Mouse (Mus musculus) spleen, adult 2 months (tissue): ENCODE data around the gene Mcm6. TPM values are rescaled to one million over a fixed set of nuclear protein-coding genes. Genes with fewer than 3 reads are reported as not detected.
"Not testable (repeated sequence)": the region's sequence is repeated elsewhere in the genome, so short reads cannot be mapped to it uniquely, and the experiment has no call there.

Experiments used
- DNase-seq, 2 experiments: peaks; one replicate each; pipeline versions ENCODE4 v3.0.0 to v3.0.0-alpha.2; 2012 to 2021; ENCODE audit warnings: low spot score in 2 of 2, low read depth in 1 of 2
- H3K27ac ChIP-seq: fragments of 200-500 bp; 2 replicates; pipeline ENCODE4 v1.5.1; 2012; ENCODE audit warnings: low read length, inconsistent platforms; ENCODE audit not compliant: insufficient read depth
- H3K27me3 ChIP-seq: fragments of 200-500 bp; 2 replicates; pipeline ENCODE4 v1.6.1; 2012; ENCODE audit warnings: mild to moderate bottlenecking, moderate library complexity, low read length, inconsistent platforms; ENCODE audit not compliant: control insufficient read depth, insufficient read depth
- H3K36me3 ChIP-seq: fragments of 200-500 bp; 2 replicates; pipeline ENCODE4 v1.6.1; 2012; ENCODE audit warnings: mild to moderate bottlenecking, low read length, inconsistent platforms; ENCODE audit not compliant: control insufficient read depth, insufficient read depth
- H3K4me1 ChIP-seq: fragments of 200-500 bp; 2 replicates; pipeline ENCODE4 v1.6.1; 2011; ENCODE audit warnings: inconsistent platforms; ENCODE audit not compliant: control insufficient read depth, insufficient read depth, insufficient read length
- H3K4me3 ChIP-seq: fragments of 200-500 bp; 2 replicates; pipeline ENCODE4 v1.5.1; 2011; ENCODE audit warnings: mild to moderate bottlenecking, inconsistent platforms; ENCODE audit not compliant: insufficient read depth, insufficient read length; ENCODE audit errors: extremely low read depth
- CTCF ChIP-seq: fragments of 200-500 bp; IDR thresholded peaks from 2 replicates; pipeline ENCODE4 v1.5.1; 2011; ENCODE audit warnings: mild to moderate bottlenecking, inconsistent platforms; ENCODE audit not compliant: insufficient read depth, insufficient read length, insufficient replicate concordance; ENCODE audit errors: extremely low read depth
- POLR2A ChIP-seq: fragments of 200-500 bp; IDR thresholded peaks from 2 replicates; pipeline ENCODE4 v1.6.1; 2011; ENCODE audit warnings: low read depth, low read length, inconsistent platforms
- WGBS: fragments of 180-500 bp; shearing (Covaris S2); methylation state at CpG from one replicate; pipeline ENCODE4 v1.1.7; 2018; 5-methylcytosine and 5-hydroxymethylcytosine counted together
- polyA plus RNA-seq: library from polyadenylated mRNA; depleted of rRNA; stranded (reverse); fragments of >200 nt; gene quantifications from 2 replicates; pipeline ENCODE4 v1.2.3, GENCODE M21; 2012

The Mcm6 gene
- polyA plus RNA-seq, 1 experiment: 16.9 TPM

- Histone ChIP-seq H3K27me3 (no peaks in the 10 kb centered on the region), H3K27ac (no peak overlapping the region), H3K36me3 (peaks cover 51% of the 10 kb centered on the region), H3K4me1 (no peaks in the 10 kb centered on the region), H3K4me3 (no peak overlapping the region)
- 93% methylated on average over 13 of the region's 13 CpGs for WGBS
- TF ChIP-seq POLR2A (no peak), CTCF (no peak)
- no peak for DNase-seq
These were observed 21.6 kb downstream of the Mcm6 start for GRCm38 (mm10) chr1:128337708-128338320.

DNA sequence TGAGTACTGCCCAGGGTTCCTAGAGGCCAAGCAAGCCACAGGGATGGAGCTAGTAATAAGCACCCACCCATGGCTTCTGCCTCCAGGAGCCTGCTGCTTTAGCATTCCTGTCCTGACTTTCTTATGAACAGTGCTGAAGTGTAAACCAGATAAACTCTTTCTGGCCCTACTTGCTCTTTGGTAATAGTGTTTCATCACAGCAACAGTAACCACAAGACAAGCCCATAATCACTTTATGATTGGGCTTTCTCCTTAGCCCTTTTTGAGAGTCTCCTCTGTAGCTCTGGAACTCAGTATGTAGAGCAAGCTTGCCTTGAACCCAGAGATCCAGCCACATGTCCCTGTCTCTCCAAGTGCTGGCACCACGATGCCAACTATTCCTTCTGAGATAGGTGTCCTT, 29.2 kb downstream of the Mcm6 start:
- no peak for TF ChIP-seq POLR2A
- TF ChIP-seq CTCF: no peak
- H3K27ac ChIP-seq: no peak overlapping the region
- H3K36me3 ChIP-seq: peaks cover 33% of the 10 kb centered on the region
- H3K27me3 ChIP-seq: no peaks in the 10 kb centered on the region
- no peaks in the 10 kb centered on the region for H3K4me1 ChIP-seq
- WGBS: 89% methylated on average over 1 of the region's 1 CpGs
- no peak for DNase-seq
- no peak overlapping the region for H3K4me3 ChIP-seq

- 92% methylated on average over 3 of the region's 3 CpGs for WGBS
- Histone ChIP-seq H3K27ac (no peak within 1 kb of the TSS), H3K36me3 (peaks cover 17% of the 10 kb centered on the region), H3K4me1 (no peaks in the 10 kb centered on the region), H3K4me3 (no peak within 1 kb of the TSS), H3K27me3 (no peaks in the 10 kb centered on the region)
- no peak for TF ChIP-seq POLR2A
- TF ChIP-seq CTCF: no peak
- DNase-seq: no peak
These were observed 31.2 kb downstream of the Mcm6 start, which contains the start of gene Lct for GRCm38 (mm10) chr1:128328218-128328617. Lct (minus strand) TSS chr1:128328318.

DNA sequence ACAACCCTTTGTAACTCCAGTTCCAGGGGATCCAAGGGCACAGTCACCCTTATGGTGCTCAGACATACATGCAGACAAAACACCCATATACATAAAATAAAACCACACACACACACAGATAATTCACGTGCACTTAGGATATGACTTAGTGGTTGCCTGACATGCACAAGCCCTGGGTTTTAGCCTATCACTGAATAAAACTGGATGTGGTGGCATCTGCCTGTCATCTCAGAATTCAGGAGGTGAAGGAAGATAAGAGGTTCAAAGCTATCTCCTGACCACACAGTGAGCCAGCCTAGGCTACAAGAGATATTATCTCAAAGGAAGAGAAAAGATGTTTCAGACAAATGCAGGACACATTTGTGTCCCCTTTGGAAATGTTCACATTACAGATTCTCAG, 32.3 kb downstream of the Mcm6 start:
- no peaks in the 10 kb centered on the region for H3K27me3 ChIP-seq
- H3K4me3 ChIP-seq: no peak overlapping the region
- no peak overlapping the region for H3K27ac ChIP-seq
- WGBS: 50% methylated on average over 1 of the region's 1 CpGs
- peaks cover 10% of the 10 kb centered on the region for H3K36me3 ChIP-seq
- H3K4me1 ChIP-seq: no peaks in the 10 kb centered on the region
- TF ChIP-seq CTCF (no peak), POLR2A (no peak)
- no peak for DNase-seq

GRCm38 (mm10) chr1:128324776-128325175, 34.7 kb downstream of the Mcm6 start:
- Histone ChIP-seq H3K27me3 (no peaks in the 10 kb centered on the region), H3K4me3 (no peak overlapping the region), H3K36me3 (peaks cover 2% of the 10 kb centered on the region; the same call in 1 of the 2 replicates), H3K4me1 (no peaks in the 10 kb centered on the region), H3K27ac (no peak overlapping the region)
- WGBS: 89% methylated on average over 2 of the region's 2 CpGs
- no peak for DNase-seq
- TF ChIP-seq POLR2A: no peak
- TF ChIP-seq CTCF: no peak

DNA sequence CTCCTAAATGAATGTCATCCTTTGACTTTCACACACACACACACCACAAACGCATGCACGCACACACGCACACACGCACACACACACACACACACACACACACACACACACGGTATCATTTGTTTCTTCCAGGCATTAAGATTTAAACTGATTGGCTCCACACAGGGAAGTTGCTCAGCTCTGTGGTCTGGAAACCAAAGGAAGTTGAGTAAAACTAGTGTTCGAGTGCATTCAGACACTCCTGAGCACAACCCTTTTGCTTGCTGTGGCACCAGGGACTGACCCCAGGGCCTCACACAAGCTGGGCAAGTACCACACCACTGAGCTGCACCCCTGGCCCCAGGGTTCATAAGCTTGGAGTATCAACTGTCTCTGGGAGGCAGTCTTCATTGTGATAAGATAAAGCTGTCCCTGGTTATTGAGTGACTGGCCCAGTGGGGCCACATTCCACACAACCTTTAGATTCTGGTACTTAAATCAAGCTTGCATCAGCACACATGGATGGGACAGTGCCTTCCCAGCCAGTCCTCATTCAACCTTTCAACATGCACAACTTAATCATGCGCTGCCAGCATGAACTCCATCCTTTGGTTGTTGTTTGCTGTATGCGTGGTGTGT, 36.3 kb downstream of the Mcm6 start:
- no peak overlapping the region for H3K4me3 ChIP-seq
- no peaks in the 10 kb centered on the region for H3K36me3 ChIP-seq
- no peaks in the 10 kb centered on the region for H3K27me3 ChIP-seq
- DNase-seq: no peak
- H3K27ac ChIP-seq: no peak overlapping the region
- 65% methylated on average over 8 of the region's 8 CpGs for WGBS
- TF ChIP-seq CTCF (no peak), POLR2A (no peak)
- no peaks in the 10 kb centered on the region for H3K4me1 ChIP-seq

DNA sequence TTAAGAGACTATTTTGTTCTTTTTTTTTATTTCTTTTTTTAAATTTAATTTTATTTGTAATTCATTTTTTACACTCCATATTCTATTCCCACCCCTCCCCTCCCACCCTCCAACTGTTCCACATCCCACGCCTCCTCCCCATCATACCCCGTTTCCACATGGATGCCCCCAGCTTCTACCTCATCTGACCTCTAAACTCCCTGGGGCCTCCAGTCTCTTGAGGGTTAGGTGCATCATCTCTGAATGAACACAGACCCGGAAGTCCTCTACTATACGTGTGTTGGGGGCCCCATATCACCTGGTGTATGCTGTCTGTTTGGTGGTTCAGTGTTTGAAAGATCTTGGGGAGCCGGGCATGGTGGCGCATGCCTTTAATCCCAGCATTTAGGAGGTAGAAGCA, 40.2 kb downstream of the Mcm6 start:
- not testable (repeated sequence) for H3K4me1 ChIP-seq, H3K27me3 ChIP-seq, DNase-seq, H3K36me3 ChIP-seq, H3K4me3 ChIP-seq, H3K27ac ChIP-seq
- WGBS: 47% methylated on average over 6 of the region's 6 CpGs
